Mouse (Mus musculus) c-Kit-positive CD71-positive TER-119-positive erythroid progenitor cells, embryonic 14.5 days (primary cell): ENCODE data around the gene Ermp1.
"Not testable (repeated sequence)": the region's sequence is repeated elsewhere in the genome, so short reads cannot be mapped to it uniquely, and the experiment has no call there.

Experiments
- DNase-seq: peaks from one replicate; pipeline ENCODE4 v3.0.0-alpha.2; 2013; ENCODE audit warnings: low spot score

Gene Ermp1

DNA sequence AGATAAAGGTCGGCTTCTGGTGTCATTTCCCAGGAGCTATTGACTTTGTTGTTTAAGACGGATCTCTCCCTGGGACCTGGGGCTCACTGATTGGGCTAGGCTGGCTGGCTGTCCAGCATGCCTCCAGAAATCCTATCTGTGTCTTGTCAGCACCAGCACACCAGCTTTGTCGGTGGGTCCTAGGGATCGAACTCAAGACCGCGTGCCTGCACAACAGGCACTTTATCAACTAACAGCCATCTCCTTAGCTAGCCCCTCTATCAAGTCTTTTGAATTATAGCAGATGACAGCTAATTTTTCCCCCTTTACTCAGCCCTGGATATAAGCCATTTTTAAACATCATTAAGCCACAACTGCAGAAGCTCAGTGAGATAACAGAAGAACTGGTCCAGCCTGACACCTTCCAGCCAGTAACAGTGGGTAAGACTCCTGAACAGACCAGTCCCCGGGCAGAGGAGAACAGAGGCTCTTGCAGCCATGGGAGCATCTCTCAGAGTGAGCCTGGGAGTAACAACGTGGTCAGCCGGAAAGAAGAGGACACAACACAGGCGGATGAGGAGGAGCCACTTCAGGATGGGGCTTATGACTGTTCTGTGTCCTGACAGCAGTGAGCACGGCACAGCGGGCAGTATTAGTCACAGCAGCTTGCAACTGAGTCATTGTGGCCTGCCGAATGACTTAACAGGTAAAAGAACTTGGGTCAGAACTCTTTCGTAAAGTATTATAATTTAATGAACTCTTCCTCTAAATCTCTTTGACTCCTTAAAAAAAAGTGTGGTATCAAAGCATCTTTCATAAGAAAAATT is 44.5 kb downstream of the Ermp1 start:
- no peak for DNase-seq

DNA sequence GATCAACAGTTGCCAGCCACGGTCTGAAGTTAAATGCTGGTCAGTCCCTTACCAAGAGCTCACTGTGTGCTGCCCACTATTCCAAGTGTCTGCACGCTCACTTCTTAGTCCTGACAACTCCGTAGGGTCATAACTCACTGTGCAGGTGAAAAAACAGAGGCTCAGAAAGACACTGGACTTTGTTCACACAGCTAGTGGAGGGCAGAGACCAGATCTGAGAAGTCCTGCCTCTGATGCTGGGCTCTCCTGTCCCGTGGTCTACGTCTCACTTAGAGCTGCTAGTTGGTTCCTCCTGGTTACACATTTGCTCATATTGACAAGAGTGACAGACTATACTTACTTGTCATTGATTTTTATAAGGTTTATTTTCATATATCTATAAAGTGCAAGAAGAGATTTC is 49.2 kb downstream of the Ermp1 start:
- no peak for DNase-seq

DNA sequence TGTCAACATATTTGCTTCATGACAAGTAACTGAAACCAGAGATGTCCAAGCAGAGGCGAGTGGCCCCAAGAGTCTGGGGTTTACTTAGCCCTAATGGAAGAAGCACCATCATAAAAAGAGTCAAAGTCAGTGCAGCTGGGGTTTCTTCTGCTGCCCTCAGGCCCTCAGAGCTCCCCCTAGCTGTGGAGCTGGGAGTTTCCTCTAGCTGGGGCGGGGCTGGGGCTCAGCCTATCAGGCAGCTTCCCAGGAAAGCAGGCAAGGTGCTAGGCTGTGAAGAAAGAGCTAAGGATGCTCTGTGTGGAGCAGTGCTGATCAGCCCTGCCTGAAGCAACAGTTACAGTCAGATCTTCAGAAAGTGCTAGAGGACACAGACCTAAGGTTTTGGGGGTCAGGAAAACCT is 51.2 kb downstream of the Ermp1 start:
- DNase-seq: peak; percentile 29

DNA sequence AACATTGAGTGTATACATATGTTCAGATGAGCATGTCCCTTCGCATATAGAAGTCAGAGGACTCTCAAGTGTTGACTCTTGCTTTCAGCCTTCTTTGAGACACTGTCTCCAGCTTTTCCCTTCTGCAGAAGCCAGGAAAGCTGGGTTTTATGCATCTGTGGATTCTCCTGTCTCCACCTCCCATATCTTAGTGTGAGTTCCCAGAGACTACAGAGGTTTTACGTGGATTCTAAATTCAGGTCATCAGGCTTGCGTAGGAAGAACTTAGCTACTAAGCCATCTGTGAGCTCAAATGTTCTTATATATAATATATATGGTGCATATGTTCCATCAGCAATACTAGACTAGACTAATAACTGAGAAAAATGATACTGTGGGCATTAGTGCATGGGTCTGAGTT is 51.9 kb downstream of the Ermp1 start:
- no peak for DNase-seq

DNA sequence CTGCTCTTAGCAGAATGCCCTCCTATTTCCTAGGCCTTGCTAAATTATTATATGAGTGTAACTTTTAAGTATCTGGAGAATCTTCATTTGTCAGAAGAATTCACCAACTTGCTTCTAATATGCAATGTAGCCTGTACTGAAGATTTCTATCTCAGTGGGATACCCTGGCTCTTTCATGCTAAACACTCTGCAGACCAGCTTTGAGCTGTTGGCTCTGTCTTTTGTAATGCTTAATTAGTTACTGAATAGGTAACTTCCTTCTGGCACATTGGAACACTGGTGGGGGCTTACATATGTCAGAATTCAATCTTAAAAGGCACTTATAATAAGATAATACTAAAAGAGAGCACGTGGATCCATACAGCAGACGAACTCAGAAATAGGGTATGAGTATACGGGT is 54.4 kb downstream of the Ermp1 start:
- DNase-seq: not testable (repeated sequence)

DNA sequence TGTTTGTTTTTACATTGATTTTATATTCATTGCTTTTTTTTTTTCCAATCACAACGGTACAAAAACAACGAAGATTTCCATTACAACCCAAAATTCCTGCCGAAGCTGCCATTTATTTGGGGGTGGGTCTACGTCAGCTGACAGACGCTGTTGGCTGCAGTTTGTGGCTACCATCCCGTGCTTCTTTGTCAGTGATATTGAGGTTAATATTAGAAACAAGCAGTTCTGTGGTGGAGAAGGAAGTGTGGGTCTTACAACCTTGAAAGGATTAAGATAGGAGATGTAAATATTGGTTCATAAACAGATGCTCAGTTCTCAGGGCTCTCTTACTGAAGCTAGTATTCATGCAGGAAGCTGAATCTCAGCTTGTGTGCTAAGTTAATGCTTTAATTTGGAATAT is 64.5 kb downstream of the Ermp1 start:
- DNase-seq: no peak

DNA sequence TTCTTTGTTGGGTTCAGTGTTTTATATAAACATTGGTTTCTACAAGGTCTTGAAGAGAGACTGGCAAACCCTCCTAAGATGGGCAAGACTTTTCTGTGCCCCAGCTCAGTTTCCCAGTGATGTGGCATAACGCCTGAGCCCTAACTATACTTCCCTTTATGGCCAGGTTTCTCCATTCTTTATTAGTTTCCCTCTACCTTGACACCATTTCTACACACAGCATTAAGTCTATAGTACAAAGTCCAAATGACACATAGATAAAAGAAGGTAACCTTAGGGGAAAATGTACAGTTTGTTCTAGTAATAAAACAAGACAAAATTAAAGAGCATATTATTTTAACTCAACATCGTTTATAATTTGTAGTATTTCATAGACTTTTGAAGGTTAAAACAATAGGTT is 65.8 kb downstream of the Ermp1 start:
- DNase-seq: no peak

DNA sequence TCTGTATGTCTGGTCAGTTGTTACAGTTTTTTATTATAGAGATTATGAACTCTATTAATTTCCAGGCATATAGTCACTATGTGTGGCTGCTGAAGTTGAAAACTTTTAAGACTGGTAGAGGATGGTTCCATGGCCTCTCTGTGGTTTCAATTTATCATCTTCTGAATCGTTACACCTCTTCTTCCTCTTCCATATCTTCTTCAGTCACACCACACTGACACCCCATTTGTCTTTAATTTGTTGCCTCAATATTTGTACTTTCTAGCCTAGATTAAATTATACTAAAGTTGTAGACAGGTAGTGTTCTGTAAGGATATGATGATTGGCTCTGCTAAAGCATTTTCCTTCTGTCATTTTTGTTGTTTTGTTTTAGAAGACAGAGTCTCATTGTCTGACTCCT is 81.7 kb downstream of the Ermp1 start:
- no peak for DNase-seq

DNA sequence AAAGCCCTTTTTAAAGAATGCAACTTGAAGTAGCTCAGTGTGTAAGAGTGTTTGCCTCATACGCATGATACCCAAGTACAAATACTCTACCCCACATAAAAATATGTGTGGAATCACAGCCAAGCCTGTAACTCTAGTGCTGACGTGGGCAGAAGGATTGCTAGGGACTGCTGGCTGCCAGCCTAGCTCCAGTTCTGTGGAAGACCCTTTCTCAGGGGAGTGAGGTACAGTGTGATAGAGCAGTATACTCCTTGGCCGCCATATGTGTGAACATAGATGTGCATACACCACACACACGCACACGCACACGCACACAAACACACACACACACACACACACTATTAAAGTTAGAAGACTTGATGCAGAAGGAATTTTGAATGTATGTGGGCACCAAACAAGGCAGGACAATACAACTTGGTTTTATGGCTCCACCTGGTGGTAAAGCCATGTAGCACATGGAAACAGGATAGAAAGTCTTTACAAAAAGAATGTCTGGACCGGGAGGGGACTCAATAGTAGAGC is 84.9 kb downstream of the Ermp1 start:
- peak; percentile 56 for DNase-seq

DNA sequence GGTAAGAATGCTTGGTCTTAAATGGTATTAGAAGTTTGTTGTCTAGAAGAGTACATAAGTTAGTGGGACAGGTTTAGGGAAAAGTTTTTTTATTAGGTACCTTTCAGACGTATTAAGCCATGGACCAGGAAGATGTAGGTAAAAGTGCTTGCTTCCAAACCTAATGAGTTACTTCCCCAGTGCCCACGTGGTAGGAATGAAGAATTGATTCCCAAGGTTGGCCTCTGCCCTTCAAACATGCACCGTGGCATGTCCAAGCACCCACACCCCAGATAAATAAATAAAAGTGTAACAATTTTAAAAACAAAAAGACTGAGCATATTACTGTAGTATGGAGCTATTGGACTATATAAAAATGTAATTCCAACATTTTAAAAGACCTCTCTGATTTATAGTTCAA is 85.6 kb downstream of the Ermp1 start:
- DNase-seq: no peak

DNA sequence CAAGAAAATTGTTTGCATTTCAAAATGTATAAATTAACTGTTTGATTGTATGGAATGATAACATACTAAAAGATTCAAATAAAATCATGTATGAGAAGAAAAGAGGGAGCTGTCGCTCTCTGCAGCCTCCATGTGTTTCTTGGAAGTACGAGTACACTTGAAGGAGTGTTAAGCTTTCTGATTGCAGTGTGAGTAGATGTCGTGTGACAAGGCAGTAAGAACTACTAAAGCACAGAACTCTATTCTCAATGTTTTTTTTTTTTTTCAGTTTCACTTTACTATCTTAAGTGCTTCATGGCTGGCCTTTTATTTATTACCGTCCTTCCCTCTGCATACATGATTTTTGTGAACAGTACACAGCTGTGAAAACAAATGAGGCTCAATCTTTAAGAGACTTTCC is 86.0 kb downstream of the Ermp1 start:
- DNase-seq: no peak
